Mouse (Mus musculus): ENCODE data around the gene Gps2. TPM values are rescaled to one million over a fixed set of nuclear protein-coding genes. Genes with fewer than 3 reads are reported as not detected.

Gps2 gene
- total RNA-seq (2021), result 10 to 100 TPM; 50.8 to 55.8 TPM
- long read RNA-seq, experiment 1, transcript Gps2-201 (10 exons, 1,220 nt), result major isoform, 26 of 56 reads
- long read RNA-seq, experiment 1, transcript Gps2-203 (11 exons, 1,159 nt), result minor isoform, 22 of 56 reads
- long read RNA-seq, experiment 1, partial matches to known transcripts, result 3 of 56 reads
- long read RNA-seq, experiment 1, other reads (novel, unspliced or antisense), result 5 of 56 reads
- long read RNA-seq, experiment 2, transcript Gps2-203 (11 exons, 1,159 nt), result minor isoform, 17 of 56 reads
- long read RNA-seq, experiment 2, transcript Gps2-201 (10 exons, 1,220 nt), result major isoform, 29 of 56 reads
- long read RNA-seq, experiment 2, partial matches to known transcripts, result 4 of 56 reads
- long read RNA-seq, experiment 2, other reads (novel, unspliced or antisense), result 6 of 56 reads

DNA sequence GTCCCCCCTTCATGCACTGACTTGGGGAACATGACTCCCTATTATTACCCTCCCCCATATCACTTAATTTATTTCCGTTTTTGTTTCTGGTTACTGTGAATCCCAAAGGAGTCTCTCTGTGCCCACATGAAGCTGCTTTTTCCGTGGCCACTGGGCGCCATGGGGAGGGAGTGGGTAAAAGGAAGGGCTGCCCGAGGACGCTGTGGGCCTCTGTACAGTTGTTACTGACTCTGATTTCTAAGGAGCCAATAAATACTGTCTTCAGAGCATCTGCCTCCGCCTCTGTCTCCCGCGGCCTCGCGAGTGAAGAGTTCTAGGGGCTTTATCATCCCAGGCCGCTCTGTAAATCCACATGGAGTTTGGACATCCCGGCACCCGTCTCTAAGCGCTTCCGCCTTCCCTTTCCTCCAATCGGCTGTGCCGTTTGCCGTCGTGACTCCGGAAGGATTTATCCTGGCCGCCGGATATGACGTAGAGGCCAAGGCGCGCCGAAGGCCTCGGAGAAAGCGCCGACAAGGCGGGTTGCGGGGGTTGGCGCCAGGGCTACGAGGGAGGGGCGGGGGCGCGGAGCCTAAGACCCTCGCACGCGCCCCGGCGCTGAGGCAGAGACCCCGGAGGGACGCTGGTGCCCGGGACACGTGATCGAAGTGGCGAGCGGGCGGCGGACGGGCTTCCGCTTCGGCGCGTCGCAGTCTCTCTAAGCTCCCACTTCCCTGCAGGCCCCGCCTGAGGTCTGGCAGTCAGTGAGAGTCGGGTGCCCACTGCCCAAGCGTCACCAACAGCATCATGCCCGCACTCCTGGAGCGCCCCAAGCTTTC lies at the start of gene Gps2:
Gene Gps2 (plus strand): TSS at position 335 of the 818 bp plus-strand sequence.
- DNase-seq (ENCODE audit: low spot score), result peak; percentile 94

DNA sequence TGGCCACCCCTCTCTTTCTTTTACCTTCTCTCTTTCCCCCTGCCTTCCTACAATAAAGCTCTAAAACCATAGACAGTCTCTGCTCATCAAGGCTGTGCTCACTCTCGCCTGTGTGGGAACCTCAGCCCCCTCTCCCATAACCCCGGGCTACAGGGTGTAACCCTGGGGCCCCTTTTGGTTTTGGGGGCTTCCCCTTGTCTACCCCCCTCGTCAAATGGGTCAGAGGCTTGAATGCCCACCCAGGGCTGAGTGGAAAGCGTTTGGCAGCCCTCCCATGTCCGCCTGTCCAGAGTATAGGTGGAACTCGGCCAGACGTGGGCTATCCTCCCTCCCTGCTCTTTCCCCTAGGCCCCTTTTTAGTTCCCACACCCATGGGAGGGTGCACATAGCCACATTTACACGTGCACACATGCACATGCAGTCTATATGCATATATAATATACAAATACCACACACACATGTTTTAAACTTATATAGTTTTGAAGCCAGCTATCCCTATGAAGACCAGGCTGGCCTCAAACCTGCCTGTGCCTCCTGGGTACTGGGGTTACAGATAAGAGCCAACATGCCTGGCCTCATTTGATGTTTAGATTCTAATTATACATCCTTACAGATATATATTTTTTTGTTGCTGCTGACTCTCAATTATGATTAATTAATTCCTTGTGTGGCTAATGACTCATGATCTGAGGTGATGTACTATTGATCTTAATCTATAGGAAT lies 49.4 kb upstream of the Gps2 start:
- no peak for DNase-seq (ENCODE audit: low spot score)

DNA sequence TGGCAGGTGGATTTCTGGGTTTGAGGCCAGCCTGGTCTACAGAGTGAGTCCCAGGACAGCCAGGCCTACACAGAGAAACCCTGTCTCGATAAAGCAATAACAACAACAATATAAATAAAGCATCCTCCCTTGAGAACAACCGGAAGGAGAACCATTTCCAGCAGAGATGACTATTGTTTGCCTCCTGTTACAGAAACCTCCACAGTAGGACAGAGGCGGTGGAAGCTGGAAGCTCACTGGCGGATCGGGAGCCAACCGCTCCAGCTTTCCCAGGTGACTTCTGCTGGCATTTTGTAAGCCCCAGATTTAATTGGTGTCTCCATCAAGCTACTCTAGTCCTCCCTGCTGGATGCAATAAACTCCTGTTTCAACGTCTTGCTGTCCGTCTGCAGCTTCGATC lies 48.1 kb upstream of the Gps2 start:
- no peak for DNase-seq (ENCODE audit: low spot score)

- DNase-seq (ENCODE audit: low spot score), result no peak
Observed at GRCm38 (mm10) chr11:69867335-69867734, 46.4 kb upstream of the Gps2 start.

- DNase-seq (ENCODE audit: low spot score), result no peak
Observed at GRCm38 (mm10) chr11:69870289-69871069, 43.2 kb upstream of the Gps2 start.

DNA sequence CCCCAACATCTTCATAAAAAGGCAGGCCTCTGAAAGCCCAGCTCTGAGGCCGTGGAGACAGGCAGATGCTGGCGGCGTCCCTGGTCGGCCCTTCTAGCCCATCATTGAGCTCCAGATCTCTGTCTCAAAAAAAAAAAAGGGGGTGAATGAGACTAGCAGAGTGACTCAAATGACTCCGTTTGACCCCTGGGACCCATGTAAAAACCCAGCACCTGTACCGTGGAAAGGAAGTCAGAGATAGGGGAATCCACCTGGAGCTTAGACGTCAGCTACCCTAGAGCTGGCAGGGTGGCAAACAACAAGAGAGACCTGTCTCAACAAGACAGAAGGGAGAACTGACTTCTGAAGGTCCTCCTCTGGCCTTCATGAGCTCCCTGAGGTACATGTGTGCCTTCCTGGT lies 41.9 kb upstream of the Gps2 start:
- DNase-seq (ENCODE audit: low spot score), result no peak

DNA sequence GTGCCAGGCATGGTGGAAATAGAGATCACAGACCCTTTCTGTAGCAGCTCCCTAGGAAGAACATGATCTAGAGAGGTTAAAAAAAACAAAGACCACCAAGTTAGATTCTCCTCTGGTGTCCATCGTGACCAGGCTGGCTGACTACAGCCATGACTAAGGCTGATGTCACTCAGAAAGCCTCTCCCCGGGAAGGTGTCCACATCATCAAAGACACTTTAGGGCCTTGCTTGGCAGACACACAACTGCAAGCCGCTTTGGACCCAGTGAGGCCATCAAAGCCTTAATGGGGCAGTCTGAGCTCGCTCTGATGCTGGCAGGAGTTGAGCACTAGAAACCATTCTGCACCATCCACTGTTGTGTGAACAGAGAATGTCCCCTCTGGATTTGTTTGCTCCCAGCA lies 41.2 kb upstream of the Gps2 start:
- DNase-seq (ENCODE audit: low spot score), result no peak

- DNase-seq (ENCODE audit: low spot score), result no peak
Observed at GRCm38 (mm10) chr11:69876186-69876585, 37.5 kb upstream of the Gps2 start.

GRCm38 (mm10) chr11:69876867-69877266 lies 36.8 kb upstream of the Gps2 start:
- DNase-seq (ENCODE audit: low spot score), result peak; percentile 86

GRCm38 (mm10) chr11:69877878-69878277 lies 35.8 kb upstream of the Gps2 start, which contains the start of gene Tmem95:
Gene Tmem95, minus strand, starts transcription at chr11:69878018.
- no peak for DNase-seq (ENCODE audit: low spot score)

DNA sequence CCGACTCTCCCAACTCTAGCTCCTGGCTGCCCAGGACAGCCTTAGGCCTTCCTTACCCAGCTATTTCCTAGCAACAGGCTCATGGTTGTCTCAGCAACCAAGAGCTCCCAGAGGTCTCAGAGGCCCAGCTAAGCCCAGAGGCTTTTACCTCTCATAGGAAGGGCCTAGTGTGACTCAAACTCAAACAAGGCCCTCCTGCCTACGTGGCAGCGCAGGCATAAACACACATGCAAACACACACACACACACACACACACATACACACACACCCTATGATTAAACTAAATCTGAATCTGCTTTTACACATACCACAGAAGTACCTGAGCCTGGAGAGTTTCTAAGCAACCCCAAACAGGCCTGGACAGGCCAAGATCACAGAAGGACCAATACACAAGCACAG lies 35.3 kb upstream of the Gps2 start:
- no peak for DNase-seq (ENCODE audit: low spot score)

GRCm38 (mm10) chr11:69878952-69879351 lies 34.7 kb upstream of the Gps2 start:
- DNase-seq (ENCODE audit: low spot score), result no peak

DNA sequence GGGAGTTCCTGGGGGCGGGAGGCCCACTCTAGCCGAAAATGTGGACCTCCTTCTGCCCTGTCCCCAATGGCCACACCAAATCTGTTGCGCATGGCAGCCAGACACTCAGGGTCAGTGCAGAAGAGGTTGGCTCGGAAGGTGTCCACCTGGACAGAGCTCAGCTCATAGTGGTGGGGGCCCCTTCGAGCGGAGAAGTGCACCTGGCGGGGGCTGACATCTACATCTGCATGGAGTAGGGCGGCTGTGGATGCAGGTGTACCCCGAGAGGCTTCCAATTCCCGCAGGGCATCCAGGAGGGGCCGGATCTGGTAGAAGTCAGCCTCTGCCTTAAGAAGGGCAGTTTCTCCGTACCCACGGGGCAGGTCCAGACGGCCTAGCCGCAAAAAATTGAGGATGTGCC lies 34.0 kb upstream of the Gps2 start:
- DNase-seq (ENCODE audit: low spot score), result no peak

DNA sequence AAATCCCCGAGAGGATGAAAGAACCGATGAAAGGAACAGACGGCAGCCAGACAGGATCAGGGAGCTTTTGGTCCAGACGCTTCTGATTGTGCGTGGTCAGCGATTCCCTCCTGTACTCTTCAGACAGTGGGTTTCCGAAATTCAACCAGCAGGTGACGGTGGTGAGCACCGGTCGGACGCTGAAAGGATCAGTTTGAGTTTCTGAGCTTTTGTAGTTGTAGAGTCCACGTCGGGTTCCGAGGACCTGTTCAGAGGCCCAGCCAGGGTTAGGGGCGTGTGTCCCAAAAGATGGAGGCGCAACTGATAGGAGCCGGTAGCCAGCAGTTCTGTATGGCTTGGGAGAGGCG lies 33.2 kb upstream of the Gps2 start:
- peak; percentile 71 for DNase-seq (ENCODE audit: low spot score)

GRCm38 (mm10) chr11:69880853-69881603 lies 32.7 kb upstream of the Gps2 start, which contains the start of gene Kctd11:
Gene Kctd11, minus strand, starts transcription at chr11:69881406.
- DNase-seq (ENCODE audit: low spot score), result peak; percentile 92

DNA sequence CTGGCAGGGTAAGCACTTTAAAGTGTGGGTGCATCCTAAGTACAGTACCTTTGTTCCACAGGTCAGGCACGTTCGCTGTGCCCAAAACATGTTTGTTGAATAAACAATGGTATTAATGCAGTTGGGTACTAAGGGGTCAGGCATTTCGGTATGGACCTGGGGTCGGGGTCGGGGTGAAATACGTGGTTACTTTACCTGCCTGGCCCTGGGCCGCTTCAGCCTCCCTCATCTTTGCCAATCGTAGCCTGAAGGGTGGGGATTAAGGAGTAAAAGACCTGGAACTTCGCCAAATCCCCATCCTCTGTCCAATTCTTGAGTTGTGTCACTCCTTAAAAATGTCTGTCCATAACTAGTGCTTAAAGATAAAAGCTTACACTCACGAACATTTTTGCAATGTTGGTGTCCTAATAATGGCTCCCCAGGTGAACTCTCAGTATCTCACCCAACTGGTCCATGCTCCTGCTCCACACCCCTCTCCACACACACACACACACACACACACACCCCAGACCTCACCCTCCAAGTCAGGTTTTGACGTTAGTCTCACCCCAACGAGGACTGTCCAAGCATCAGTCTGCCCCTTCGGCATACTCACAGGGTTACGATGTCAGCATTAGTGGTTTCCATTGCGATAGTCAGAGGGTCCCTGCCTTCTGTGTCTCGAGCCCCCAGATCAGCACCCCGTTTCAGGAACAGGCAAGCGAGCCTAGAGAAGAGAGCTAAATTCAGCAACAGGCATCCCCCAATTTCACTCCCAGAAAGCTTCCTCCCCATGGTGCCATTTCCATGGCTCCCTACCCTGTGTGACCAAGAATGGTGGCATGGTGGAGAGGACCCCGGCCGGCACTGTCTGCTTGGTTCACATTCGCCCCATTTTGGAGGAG lies 31.7 kb upstream of the Gps2 start:
- DNase-seq (ENCODE audit: low spot score), result no peak

DNA sequence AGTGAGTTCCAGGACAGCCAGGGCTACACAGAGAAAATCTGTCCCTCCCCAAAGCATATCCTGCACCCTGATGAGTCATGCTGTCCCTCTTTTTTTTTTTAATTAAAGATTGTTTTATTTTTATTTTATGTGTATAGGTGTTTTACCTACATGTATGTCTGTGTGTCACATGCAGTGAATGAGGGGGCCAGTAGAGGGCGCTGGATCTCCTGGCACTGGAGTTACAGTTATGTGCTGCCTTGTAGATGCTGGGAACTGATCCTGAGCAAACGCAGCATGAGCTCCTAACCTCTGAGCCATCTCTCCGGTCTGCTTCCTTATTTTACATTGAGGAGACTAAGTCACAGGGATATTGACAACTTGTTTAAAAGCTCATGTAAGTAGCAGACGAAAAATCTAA lies 30.6 kb upstream of the Gps2 start:
- DNase-seq (ENCODE audit: low spot score), result no peak

- no peak for DNase-seq (ENCODE audit: low spot score)
Observed at GRCm38 (mm10) chr11:69883527-69884151, 30.0 kb upstream of the Gps2 start.

DNA sequence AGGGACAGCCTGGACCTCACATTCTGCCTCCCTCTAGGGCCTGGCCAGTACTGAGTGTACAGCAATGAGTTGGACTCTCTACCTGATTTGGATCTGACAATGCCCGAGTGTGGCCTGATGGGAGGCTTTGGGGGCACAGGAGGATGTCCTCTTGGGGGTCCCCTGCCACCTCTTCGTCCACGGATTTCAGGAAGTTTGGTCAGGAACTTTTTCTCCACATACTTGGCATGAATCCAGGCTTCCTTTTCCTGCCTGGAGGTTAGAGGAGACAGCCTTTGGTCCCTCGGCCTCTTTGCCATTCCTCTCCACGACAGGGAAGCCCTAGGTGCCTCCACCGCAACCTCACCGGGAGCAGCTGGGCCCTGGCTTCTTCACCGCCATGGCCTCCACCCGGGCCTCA lies 29.4 kb upstream of the Gps2 start:
- DNase-seq (ENCODE audit: low spot score), result no peak

Data from gastrocnemius, adult 18-20 months (tissue).